Mouse (Mus musculus) cerebellum, postnatal 36 days (tissue): Measurements from ENCODE around the gene Lrrc42.
A peak's percentile ranks its signal among the peaks of the same experiment; 100 is the strongest.

Experiments
- DNase-seq, 2 experiments: peaks; one replicate each; pipeline ENCODE4 v3.0.0; 2021 to 2022; ENCODE audit warnings: mixed read lengths in 2 of 2

Gene Lrrc42

GRCm38 (mm10) chr4:107248061-107248460 lies 5.3 kb downstream of the Lrrc42 start:
- no peak for DNase-seq

- no peak for DNase-seq
Measured at GRCm38 (mm10) chr4:107247110-107247509, 6.2 kb downstream of the Lrrc42 start.

GRCm38 (mm10) chr4:107246040-107246439 lies 7.3 kb downstream of the Lrrc42 start:
- DNase-seq: no peak

GRCm38 (mm10) chr4:107245368-107245767 lies 8.0 kb downstream of the Lrrc42 start:
- DNase-seq: no peak

- no peak for DNase-seq
Measured at GRCm38 (mm10) chr4:107243365-107244333, 9.7 kb downstream of the Lrrc42 start.

GRCm38 (mm10) chr4:107240196-107240595 lies 13.1 kb downstream of the Lrrc42 start:
- DNase-seq: no peak

- DNase-seq: no peak
Measured at GRCm38 (mm10) chr4:107238253-107238652, 15.1 kb downstream of the Lrrc42 start.

- no peak for DNase-seq
Measured at GRCm38 (mm10) chr4:107232219-107232618, 21.1 kb downstream of the Lrrc42 start.

GRCm38 (mm10) chr4:107226313-107226712 lies 27.0 kb downstream of the Lrrc42 start:
- DNase-seq: no peak

GRCm38 (mm10) chr4:107223225-107224204 lies 29.8 kb downstream of the Lrrc42 start:
- DNase-seq: peak; percentile 35 to 46

GRCm38 (mm10) chr4:107221524-107221923 lies 31.8 kb downstream of the Lrrc42 start:
- DNase-seq: peak; percentile 10 to 13

- no peak for DNase-seq
Measured at GRCm38 (mm10) chr4:107217574-107217973, 35.8 kb downstream of the Lrrc42 start.

GRCm38 (mm10) chr4:107213279-107214011 lies 39.9 kb downstream of the Lrrc42 start:
- no peak for DNase-seq

GRCm38 (mm10) chr4:107211936-107212335 lies 41.4 kb downstream of the Lrrc42 start:
- DNase-seq: no peak

- no peak for DNase-seq
Measured at GRCm38 (mm10) chr4:107211465-107211864, 41.9 kb downstream of the Lrrc42 start.

GRCm38 (mm10) chr4:107210483-107211097 lies 42.7 kb downstream of the Lrrc42 start:
- DNase-seq: no peak

GRCm38 (mm10) chr4:107208880-107209279 lies 44.5 kb downstream of the Lrrc42 start, which contains the start of gene Ldlrad1:
Gene Ldlrad1, plus strand, starts transcription at chr4:107209180.
- no peak for DNase-seq

GRCm38 (mm10) chr4:107207016-107207415 lies 46.3 kb downstream of the Lrrc42 start:
- no peak for DNase-seq

- DNase-seq: no peak
Measured at GRCm38 (mm10) chr4:107203001-107203400, 50.3 kb downstream of the Lrrc42 start.

GRCm38 (mm10) chr4:107201779-107202178 lies 51.6 kb downstream of the Lrrc42 start:
- no peak for DNase-seq

GRCm38 (mm10) chr4:107198072-107198471 lies 55.3 kb downstream of the Lrrc42 start:
- DNase-seq: no peak

GRCm38 (mm10) chr4:107196454-107196853 lies 56.9 kb downstream of the Lrrc42 start:
- DNase-seq: no peak
